Mouse (Mus musculus) hindbrain, embryonic 15.5 days (tissue): Measurements from ENCODE around the gene Notch4. TPM values are rescaled to one million over a fixed set of nuclear protein-coding genes. Genes with fewer than 3 reads are reported as not detected.
A peak's percentile ranks its signal among the peaks of the same experiment; 100 is the strongest.

Experiments used
- ATAC-seq: fragments of 200-750 bp; cut with Nextera tagmentation; 2 replicates; pipeline ENCODE4 v1.8.0; 2017; ENCODE audit warnings: low read depth, moderate number of reproducible peaks, moderate TSS enrichment; ENCODE audit not compliant: low FRiP score
- H3K27ac ChIP-seq: fragments of 300-500 bp; sonication (generic); replicated peaks from 2 replicates; pipeline ENCODE4 v1.5.1; 2015; ENCODE audit warnings: mild to moderate bottlenecking, inconsistent platforms
- H3K27me3 ChIP-seq: fragments of 300-500 bp; sonication (generic); 2 replicates; pipeline ENCODE4 v1.6.1; 2015; ENCODE audit warnings: control low read depth, inconsistent platforms
- H3K36me3 ChIP-seq: fragments of 300-500 bp; sonication (generic); 2 replicates; pipeline ENCODE4 v1.6.1; 2015; ENCODE audit warnings: control low read depth, inconsistent platforms
- H3K4me1 ChIP-seq: fragments of 300-500 bp; sonication (generic); replicated peaks from 2 replicates; pipeline ENCODE4 v1.6.1; 2015; ENCODE audit warnings: control low read depth, inconsistent platforms
- H3K4me2 ChIP-seq: fragments of 300-500 bp; sonication (generic); 2 replicates; pipeline ENCODE4 v1.6.1; 2015; ENCODE audit warnings: moderate library complexity, mild to moderate bottlenecking, inconsistent platforms
- H3K4me3 ChIP-seq: fragments of 300-500 bp; sonication (generic); 2 replicates; pipeline ENCODE4 v1.5.1; 2015; ENCODE audit warnings: mild to moderate bottlenecking, inconsistent platforms
- H3K9ac ChIP-seq: fragments of 300-500 bp; sonication (generic); 2 replicates; pipeline ENCODE4 v1.6.1; 2015; ENCODE audit warnings: inconsistent platforms
- H3K9me3 ChIP-seq: fragments of 300-500 bp; sonication (generic); 2 replicates; pipeline ENCODE4 v1.6.1; 2016; ENCODE audit warnings: control low read depth, inconsistent platforms
- WGBS: fragments of 180-500 bp; shearing (Covaris S2); methylation state at CpG from one replicate; pipeline ENCODE4 v1.1.7; 2015; 5-methylcytosine and 5-hydroxymethylcytosine counted together
- polyA plus RNA-seq: library from polyadenylated mRNA; unstranded; fragments of >200 nt; fragmentation: Nextera tagmentation; extraction: Ambion mirVana; gene quantifications from 2 replicates; pipeline ENCODE4 v1.2.1, GENCODE M21; 2015

Notch4 gene
- polyA plus RNA-seq, 1 experiment from 2014 or later, result 7.8 TPM

DNA sequence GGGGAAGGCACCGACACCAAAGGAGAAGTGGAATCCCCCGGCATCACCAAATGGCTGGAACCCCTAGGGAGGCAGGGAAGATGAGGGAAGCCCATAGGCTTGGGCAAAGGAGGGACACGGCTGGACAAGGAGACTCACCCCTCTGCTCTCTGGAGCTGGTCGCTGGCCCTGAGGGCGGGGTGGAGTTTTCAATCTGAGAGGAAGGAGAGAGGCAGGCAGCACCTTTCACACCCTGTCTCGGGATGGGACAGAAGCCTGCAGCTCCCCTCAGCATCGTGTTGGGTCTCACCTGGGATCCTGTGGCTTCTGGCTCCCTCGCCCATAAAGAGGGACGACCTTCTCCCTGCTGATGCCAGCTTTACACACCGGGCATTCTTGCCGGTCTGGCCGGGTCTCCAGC lies 37.7 kb downstream of the Notch4 start:
- Histone ChIP-seq H3K9me3 (no peaks in the 10 kb centered on the region), H3K36me3 (peaks cover 14% of the 10 kb centered on the region), H3K4me2 (peak overlapping the region; percentile 85), H3K4me3 (peak overlapping the region; percentile 58; the same call in 1 of the 2 replicates), H3K27me3 (no peaks in the 10 kb centered on the region), H3K27ac (no peak overlapping the region), H3K9ac (no peak overlapping the region), H3K4me1 (peaks cover 30% of the 10 kb centered on the region)
- 89% methylated on average over 12 of the region's 12 CpGs for whole genome bisulfite sequencing
- ATAC-seq, result no peak

DNA sequence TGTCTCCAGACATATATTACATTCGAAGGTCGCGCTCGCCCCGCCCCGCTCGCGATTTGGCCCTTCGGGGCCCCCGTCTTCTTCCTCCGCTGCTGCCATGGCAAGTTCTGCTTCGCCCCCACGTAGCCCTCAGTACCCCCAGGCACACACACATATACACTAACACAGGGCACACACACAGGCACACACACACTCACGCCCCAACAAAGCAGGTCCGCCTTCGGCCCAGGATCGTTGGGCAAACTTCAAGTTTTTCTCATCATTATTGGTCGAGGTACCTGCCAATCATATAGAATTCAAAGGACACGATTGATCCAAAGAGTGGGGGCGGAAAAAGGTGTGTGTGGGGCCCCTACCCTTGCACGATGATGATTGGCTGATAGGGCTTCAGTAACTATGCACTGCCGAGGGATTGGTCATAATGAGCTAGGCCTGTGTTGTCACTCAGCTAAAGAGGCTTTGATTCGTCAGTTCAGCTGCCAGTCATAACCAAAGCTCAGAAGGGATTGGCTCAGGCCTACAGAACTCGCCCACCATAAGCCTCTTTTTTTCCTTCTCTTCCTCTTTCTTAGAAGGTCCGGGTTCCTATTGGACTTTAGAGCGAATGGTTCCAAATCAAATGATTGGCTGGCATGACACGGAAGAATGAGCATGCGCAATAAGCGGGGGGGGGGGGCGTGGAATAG lies 39.5 kb downstream of the Notch4 start, which contains the start of gene Rnf5:
TSS of gene Rnf5 (minus strand) at position 316 of the 686 bp plus-strand sequence.
- H3K4me1 ChIP-seq, result peaks cover 47% of the 10 kb centered on the region
- H3K4me3 ChIP-seq, result peak within 1 kb of the TSS; percentile 67
- peaks cover 14% of the 10 kb centered on the region for H3K36me3 ChIP-seq
- no peaks in the 10 kb centered on the region for H3K27me3 ChIP-seq
- peak within 1 kb of the TSS; percentile 95 for H3K27ac ChIP-seq
- peak within 1 kb of the TSS; percentile 92 for H3K4me2 ChIP-seq
- WGBS, result under 1% methylated on average over 30 of the region's 30 CpGs
- peak within 1 kb of the TSS; percentile 87 for H3K9ac ChIP-seq
- H3K9me3 ChIP-seq, result no peaks in the 10 kb centered on the region
- peak; percentile 94 for ATAC-seq

DNA sequence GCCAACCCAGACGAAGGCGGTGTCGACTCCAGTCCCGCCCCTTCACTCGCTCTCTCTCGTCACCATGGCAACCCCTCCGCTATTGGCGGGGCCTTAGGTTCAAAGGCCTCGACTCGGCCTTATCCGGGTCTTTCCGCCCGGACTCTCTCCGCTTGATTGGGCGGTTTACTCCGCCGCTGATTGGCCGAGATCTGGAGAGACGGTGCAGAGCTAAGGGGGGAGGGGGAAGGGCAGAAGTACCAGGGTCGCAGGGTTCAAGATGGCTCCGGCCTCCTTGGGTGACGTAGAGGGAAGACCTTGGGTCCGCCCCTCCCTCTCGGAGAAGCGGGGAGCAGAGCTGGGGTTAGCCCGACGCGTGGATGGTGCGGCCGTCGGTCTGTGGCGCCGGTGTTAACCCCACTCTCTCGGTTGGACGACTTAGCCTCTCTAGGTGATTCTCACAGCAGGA lies 40.0 kb downstream of the Notch4 start, which contains the start of gene Agpat1:
TSS of gene Agpat1 (plus strand) at position 202 of the 448 bp plus-strand sequence.
- no peaks in the 10 kb centered on the region for H3K9me3 ChIP-seq
- peaks cover 14% of the 10 kb centered on the region for H3K36me3 ChIP-seq
- H3K4me2 ChIP-seq, result peak within 1 kb of the TSS; percentile 92
- peaks cover 53% of the 10 kb centered on the region for H3K4me1 ChIP-seq
- ATAC-seq, result peak; percentile 91
- H3K27ac ChIP-seq, result peak within 1 kb of the TSS; percentile 95
- no peaks in the 10 kb centered on the region for H3K27me3 ChIP-seq
- WGBS, result 0% methylated on average over 35 of the region's 35 CpGs
- H3K4me3 ChIP-seq, result peak within 1 kb of the TSS; percentile 67
- H3K9ac ChIP-seq, result peak within 1 kb of the TSS; percentile 87

DNA sequence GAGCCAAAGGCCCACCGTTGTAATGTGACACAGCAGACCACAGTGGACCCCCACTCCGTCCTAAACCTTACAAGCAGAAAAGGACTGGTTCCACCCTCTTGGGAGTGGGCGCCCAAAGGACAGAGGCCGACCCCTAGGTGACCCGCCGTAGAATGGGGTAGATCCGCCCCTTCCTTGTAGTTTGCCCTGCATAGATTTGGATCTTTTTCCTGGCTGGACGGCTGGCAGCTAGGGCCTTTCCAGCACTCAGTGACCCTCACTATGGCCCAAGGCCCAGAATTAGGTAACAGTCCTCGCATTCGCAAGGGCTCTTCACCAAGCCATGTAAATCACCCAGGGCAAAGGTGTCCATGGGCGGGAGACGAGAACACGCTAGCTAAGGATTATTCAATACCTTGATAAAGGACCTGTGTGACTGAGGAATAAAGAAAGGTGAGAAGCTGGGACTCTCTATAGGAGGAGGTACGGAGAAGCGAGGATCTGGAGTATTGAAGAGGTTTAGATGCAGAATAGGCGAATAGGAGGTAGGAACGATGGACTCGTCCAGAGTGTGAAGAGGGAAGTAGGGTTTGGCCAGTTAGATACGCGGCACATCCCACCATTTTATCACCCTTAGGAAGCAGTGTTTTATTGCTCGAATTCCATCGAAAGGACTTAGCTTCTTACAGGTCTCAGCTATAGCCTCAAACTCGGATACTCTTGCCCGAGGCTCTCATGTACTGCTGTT lies 40.6 kb downstream of the Notch4 start:
- Histone ChIP-seq H3K36me3 (peaks cover 14% of the 10 kb centered on the region), H3K4me3 (peak overlapping the region; percentile 67), H3K9me3 (no peaks in the 10 kb centered on the region), H3K4me1 (peaks cover 56% of the 10 kb centered on the region), H3K4me2 (peak overlapping the region; percentile 92), H3K27me3 (no peaks in the 10 kb centered on the region), H3K9ac (peak overlapping the region; percentile 87), H3K27ac (peak overlapping the region; percentile 95)
- no peak for ATAC-seq
- 16% methylated on average over 24 of the region's 24 CpGs for WGBS

DNA sequence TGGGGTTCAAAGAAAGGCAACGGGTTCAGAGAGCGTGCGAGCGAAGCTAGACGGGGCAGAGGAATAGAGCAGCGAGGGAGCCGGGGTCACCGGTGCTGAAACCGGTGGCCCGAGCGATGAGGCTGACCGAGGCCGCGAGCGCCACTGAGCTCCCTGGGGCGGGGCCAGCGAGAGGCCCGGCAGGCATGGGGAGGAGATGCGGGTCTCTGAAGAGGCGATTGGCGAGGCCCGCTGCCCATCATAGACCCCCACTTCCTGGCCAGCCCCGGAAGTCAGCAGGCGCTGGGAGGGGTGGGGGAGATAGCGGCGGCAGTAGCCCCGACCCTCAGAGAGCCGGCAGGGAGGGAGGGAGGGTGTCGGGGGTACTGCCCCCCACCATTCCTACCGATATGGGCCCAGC lies 41.5 kb downstream of the Notch4 start:
- Histone ChIP-seq H3K36me3 (peaks cover 8% of the 10 kb centered on the region), H3K4me1 (peaks cover 56% of the 10 kb centered on the region), H3K4me2 (peak overlapping the region; percentile 92), H3K27me3 (no peaks in the 10 kb centered on the region), H3K27ac (peak overlapping the region; percentile 95), H3K9ac (peak overlapping the region; percentile 87), H3K4me3 (peak overlapping the region; percentile 67), H3K9me3 (no peaks in the 10 kb centered on the region)
- WGBS, result 0% methylated on average over 28 of the region's 30 CpGs
- peak; percentile 49 for ATAC-seq

DNA sequence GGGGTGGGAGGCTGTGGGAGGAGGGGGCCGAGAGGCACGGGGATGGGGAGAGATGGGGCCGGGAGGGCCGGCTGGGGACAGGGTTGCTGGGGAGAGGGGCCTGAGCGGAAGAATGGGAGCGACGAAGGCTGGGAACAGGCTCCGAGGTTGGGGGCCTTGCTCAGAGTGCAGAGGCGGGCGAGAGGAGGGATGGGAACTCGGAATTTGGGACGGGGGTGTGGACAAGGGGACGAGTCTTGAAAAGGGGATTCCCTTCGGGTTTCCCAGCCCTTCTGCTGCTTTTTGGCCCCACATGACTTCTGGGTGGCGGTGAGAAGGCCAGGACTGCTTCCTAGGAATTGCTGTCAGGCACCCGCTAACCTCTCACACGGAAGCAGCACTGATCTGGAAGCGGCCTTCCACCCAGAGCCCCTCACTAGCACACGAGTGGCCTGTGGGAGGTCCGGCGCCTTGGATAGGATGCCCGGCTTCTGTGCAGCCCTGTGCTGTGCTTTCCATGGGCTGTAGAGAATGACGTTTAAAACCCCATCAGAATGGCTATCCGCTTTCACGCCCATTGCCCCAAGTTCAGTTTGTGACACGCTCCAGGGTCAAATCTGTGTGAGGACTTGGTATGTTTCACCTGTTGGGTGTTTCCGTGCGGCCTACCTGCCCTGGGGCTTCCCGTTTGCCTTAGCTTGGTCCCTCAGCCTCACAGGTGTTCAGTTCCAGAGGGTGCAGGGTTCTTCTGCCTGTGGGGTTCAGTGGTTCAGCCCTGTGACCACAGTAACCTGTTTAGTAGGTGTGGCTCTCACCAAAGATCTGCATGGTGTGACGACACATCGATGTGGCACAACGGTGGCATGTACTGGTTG lies 42.3 kb downstream of the Notch4 start:
- peak overlapping the region; percentile 67 for H3K4me3 ChIP-seq
- 17% methylated on average over 28 of the region's 32 CpGs for WGBS
- peaks cover 56% of the 10 kb centered on the region for H3K4me1 ChIP-seq
- H3K9ac ChIP-seq, result peak overlapping the region; percentile 87
- H3K9me3 ChIP-seq, result no peaks in the 10 kb centered on the region
- peaks cover 12% of the 10 kb centered on the region; the same call in 1 of the 2 replicates for H3K36me3 ChIP-seq
- H3K27me3 ChIP-seq, result no peaks in the 10 kb centered on the region
- ATAC-seq, result no peak
- peak overlapping the region; percentile 92 for H3K4me2 ChIP-seq
- H3K27ac ChIP-seq, result peak overlapping the region; percentile 95

DNA sequence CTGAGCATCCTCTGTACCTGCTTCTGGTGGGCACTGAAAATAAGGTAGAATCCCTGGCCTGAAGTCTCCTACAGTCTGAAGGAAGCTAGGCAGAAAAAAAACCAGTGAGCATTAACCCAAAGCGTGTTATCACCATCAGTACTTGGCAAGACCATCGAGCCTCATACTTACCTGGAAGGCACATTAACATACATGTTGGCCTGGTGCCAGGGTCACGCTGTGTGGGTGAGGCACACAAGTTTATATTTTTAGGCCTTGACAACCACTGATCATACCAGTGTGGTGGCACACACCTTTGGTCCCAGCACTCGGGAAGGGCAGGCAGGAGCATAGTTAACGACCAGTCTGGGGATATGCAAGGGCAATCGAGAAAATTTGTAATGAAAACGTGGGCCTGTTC lies 43.9 kb downstream of the Notch4 start:
- no peak overlapping the region for H3K4me3 ChIP-seq
- WGBS, result 82% methylated on average over 7 of the region's 7 CpGs
- no peak overlapping the region for H3K4me2 ChIP-seq
- no peaks in the 10 kb centered on the region for H3K9me3 ChIP-seq
- no peak for ATAC-seq
- H3K4me1 ChIP-seq, result peaks cover 43% of the 10 kb centered on the region
- no peak overlapping the region for H3K9ac ChIP-seq
- H3K27ac ChIP-seq, result no peak overlapping the region
- no peaks in the 10 kb centered on the region for H3K27me3 ChIP-seq
- H3K36me3 ChIP-seq, result peaks cover 23% of the 10 kb centered on the region

DNA sequence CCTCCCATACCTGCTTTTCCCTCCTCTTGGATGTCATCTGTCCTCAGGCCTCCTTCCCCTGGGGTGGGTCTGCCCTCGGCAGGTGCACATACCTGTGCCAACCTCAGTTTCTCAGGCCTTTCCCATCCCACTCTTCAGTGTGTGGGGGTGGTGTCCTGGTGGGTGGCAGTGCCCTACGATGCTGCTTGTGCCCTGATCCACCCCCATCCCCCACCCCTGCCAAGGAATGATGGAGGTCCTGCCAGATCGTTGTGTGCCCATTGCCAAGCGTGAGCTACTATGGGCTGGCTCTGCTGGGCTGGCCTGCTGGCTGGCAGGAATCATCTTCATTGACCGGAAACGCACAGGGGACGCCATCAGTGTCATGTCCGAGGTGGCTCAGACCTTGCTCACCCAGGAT lies 47.0 kb downstream of the Notch4 start:
- ATAC-seq, result no peak
- no peak overlapping the region for H3K27ac ChIP-seq
- no peaks in the 10 kb centered on the region for H3K9me3 ChIP-seq
- peaks cover 31% of the 10 kb centered on the region for H3K36me3 ChIP-seq
- no peak overlapping the region for H3K9ac ChIP-seq
- peaks cover 31% of the 10 kb centered on the region for H3K4me1 ChIP-seq
- H3K4me3 ChIP-seq, result no peak overlapping the region
- 94% methylated on average over 8 of the region's 8 CpGs for WGBS
- H3K27me3 ChIP-seq, result no peaks in the 10 kb centered on the region
- H3K4me2 ChIP-seq, result no peak overlapping the region

DNA sequence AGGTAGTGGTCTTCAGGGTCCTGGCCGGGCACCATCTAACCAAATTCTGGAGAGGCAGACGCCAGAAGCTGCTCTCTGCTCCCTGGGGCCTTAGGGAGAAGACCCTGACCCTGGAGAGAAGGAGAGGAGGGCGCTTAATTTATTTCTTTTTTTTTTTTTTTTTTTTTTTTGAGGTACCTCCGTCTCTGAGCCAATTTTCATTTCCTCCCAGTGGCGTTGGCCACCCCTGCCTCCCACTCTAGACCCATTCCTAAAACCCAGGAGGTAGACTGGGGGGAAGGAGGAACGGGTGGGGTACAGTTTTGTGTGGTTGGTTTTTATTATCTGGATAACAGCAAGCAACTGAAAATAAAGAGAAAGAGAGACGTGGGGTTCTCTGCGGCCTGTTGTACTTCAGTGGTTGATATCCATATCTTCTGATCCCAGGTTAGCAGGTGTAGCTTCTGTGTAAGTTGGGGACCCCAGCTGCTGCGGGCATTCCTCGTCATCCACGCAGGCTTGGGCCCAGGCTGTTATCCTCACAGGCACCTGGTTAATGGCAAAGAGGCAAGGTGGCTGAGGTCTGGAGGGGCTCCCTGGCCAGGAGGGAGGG lies 49.1 kb downstream of the Notch4 start:
- Histone ChIP-seq H3K4me1 (peaks cover 12% of the 10 kb centered on the region), H3K9me3 (no peaks in the 10 kb centered on the region), H3K4me3 (no peak overlapping the region), H3K36me3 (peaks cover 31% of the 10 kb centered on the region), H3K27me3 (no peaks in the 10 kb centered on the region), H3K9ac (no peak overlapping the region), H3K27ac (no peak overlapping the region), H3K4me2 (no peak overlapping the region)
- no peak for ATAC-seq
- 90% methylated on average over 11 of the region's 11 CpGs for WGBS

DNA sequence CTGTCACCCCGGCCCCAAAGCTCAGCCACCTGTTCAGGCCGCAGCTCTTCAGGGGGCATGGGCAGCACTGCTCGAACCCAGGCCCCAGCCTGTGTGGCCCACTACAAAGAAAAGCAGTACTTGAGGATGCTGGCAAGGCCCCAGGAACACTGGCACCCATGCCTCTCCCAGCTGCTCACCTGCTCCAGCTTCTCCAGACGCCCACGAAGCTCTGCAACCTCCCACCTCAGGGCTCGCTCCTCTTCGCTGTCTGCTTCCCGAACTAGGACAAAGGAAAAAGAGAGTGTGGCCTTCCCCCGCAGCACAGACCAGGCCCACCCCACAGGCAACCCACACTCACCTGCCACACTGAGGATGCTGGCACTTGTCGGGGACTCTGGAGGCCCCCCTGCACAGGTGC lies 49.8 kb downstream of the Notch4 start:
- Histone ChIP-seq H3K4me3 (no peak overlapping the region), H3K9ac (no peak overlapping the region), H3K27me3 (no peaks in the 10 kb centered on the region), H3K9me3 (no peaks in the 10 kb centered on the region), H3K27ac (no peak overlapping the region), H3K4me1 (peaks cover 5% of the 10 kb centered on the region), H3K4me2 (no peak overlapping the region), H3K36me3 (peaks cover 31% of the 10 kb centered on the region)
- ATAC-seq, result no peak
- 87% methylated on average over 10 of the region's 10 CpGs for WGBS

DNA sequence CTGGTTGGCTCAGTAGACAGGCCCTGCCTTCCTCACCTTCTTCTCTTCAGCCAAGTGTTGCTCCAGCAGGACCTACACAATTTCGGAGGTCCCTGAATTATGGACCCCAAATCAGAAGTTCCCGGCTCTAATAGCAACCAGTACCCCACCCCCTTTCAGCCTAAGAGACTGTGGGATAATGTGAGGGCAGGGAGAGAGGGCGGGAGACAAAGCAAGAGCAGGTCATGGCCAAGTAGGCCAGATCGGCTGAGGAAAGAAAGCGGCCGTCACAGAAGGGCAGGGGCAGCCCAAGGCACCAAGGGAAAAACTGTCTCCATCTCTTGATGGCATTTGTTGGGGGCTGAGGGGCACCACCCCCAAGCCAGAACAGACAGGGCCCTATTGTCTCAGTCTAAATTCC lies 51.8 kb downstream of the Notch4 start, which contains the start of gene Egfl8:
TSS of gene Egfl8 (minus strand) at position 101 of the 400 bp plus-strand sequence.
- no peak for ATAC-seq
- Histone ChIP-seq H3K4me1 (no peaks in the 10 kb centered on the region), H3K9ac (no peak within 1 kb of the TSS), H3K36me3 (peaks cover 29% of the 10 kb centered on the region), H3K9me3 (no peaks in the 10 kb centered on the region), H3K4me2 (no peak within 1 kb of the TSS), H3K4me3 (no peak within 1 kb of the TSS), H3K27me3 (no peaks in the 10 kb centered on the region), H3K27ac (peak within 1 kb of the TSS; percentile 22; the same call in 1 of the 2 replicates)
- WGBS, result 49% methylated on average over 6 of the region's 6 CpGs
